Mouse (Mus musculus): Measurements from ENCODE around the gene Vtcn1.

The Vtcn1 gene

DNA sequence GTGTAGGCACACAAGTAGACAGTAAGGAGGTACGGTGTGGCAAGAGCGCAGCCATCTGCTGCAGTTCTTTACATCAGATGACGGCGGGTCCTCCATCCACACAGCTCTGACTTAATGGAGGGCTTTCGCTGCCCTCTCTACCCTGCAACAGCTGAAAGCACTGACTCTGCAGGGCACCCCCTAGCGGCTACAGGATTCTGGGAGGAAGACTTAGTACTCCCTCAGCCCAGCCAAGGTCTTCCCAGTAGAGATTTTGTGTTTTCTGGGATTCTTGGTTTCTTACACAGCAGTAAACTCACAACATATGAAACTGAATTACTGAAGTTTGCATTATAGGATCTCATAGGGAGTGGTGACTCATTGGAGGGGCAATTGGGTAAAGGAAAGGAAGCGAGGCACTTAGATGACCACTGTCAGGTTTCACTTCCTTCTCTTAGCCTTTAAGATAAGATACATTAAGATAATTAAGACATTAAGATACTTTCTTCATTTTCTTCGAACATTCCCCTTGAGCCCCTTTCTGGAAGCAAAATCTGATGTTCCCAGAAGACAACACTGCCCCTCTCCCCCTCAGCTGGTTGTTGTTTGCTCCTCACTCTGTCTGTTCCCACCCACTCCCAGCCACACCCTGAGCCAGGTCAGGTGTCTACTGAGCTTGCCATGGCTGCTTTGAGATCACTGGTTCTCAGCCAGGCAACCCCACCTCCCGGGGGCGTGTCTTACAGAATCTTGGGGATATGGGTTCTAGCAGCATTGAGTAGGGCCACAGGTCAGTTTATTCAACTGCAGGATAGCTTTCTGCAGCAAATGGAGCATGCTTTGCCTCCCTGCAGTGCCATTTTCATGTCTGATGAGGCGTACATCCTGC lies 107.1 kb downstream of the Vtcn1 start:
- Histone ChIP-seq H3K4me1 (replicated peaks; ENCODE audit: low read depth, low read length) (peaks cover 52% of the 10 kb centered on the region), H3K4me3 (replicated peaks; ENCODE audit: low read length) (peak overlapping the region; percentile 58), H3K36me3 (ENCODE audit: insufficient read depth, low read length) (peaks cover 54% of the 10 kb centered on the region), H3K27me3 (ENCODE audit: insufficient read depth, low read length) (no peaks in the 10 kb centered on the region), H3K9me3 (ENCODE audit: low read length) (no peaks in the 10 kb centered on the region)
- peak; percentile 74 for TF ChIP-seq CTCF (conservative IDR thresholded peaks at IDR 0.05; ENCODE audit: low read length)
- no peak for TF ChIP-seq NANOG (IDR thresholded peaks at IDR 0.05; ENCODE audit: borderline replicate concordance, low read length)
- no peak for TF ChIP-seq POU5F1 (IDR thresholded peaks at IDR 0.05; ENCODE audit: borderline replicate concordance, low read length)

DNA sequence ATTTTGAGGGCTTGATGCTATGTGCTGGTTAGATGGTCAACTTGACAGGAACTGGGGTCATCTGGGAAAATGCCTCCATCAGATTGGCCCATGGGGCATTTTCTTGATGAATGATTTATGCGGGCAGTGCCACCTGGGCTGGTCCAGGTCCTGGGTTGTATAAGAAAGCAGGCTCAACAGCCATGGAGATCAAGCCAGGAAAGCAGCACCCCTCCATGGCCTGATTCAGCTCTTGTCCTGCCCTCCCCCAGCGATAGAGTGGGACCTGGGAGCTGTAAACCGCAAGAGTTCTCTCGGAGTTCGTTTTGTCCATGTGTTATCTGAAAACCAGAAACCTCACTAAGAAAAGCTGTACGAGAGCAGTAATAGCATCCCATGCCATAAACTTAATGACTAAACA lies 110.3 kb downstream of the Vtcn1 start:
- no peaks in the 10 kb centered on the region for H3K9me3 ChIP-seq (ENCODE audit: low read length)
- no peaks in the 10 kb centered on the region for H3K27me3 ChIP-seq (ENCODE audit: insufficient read depth, low read length)
- peaks cover 46% of the 10 kb centered on the region for H3K4me1 ChIP-seq (replicated peaks; ENCODE audit: low read depth, low read length)
- no peak overlapping the region for H3K4me3 ChIP-seq (replicated peaks; ENCODE audit: low read length)
- no peak for TF ChIP-seq POU5F1 (IDR thresholded peaks at IDR 0.05; ENCODE audit: borderline replicate concordance, low read length)
- no peak for TF ChIP-seq NANOG (IDR thresholded peaks at IDR 0.05; ENCODE audit: borderline replicate concordance, low read length)
- TF ChIP-seq CTCF (conservative IDR thresholded peaks at IDR 0.05; ENCODE audit: low read length): no peak
- peaks cover 60% of the 10 kb centered on the region for H3K36me3 ChIP-seq (ENCODE audit: insufficient read depth, low read length)

DNA sequence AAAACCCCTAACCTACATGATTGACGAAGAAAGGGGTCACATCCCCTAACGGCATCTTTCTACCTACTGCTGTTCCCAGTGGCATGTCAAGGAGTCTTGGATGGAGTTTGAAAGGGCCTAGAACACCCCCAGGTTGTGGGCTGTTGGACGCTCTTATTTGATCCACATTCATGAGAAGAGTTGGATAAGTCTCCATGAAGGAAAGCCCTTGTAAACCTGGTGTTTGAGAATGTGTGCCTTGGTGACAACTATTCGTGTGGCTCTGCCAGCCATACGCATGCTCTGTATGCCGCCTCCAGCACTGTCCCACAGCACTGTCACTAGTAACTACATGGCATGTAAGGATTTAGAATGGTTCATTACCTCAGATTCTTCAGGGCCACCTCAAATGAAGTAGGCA lies 110.9 kb downstream of the Vtcn1 start:
- H3K4me1 ChIP-seq (replicated peaks; ENCODE audit: low read depth, low read length): peaks cover 39% of the 10 kb centered on the region
- no peaks in the 10 kb centered on the region for H3K9me3 ChIP-seq (ENCODE audit: low read length)
- H3K4me3 ChIP-seq (replicated peaks; ENCODE audit: low read length): no peak overlapping the region
- H3K27me3 ChIP-seq (ENCODE audit: insufficient read depth, low read length): no peaks in the 10 kb centered on the region
- TF ChIP-seq CTCF (conservative IDR thresholded peaks at IDR 0.05; ENCODE audit: low read length) (no peak), POU5F1 (IDR thresholded peaks at IDR 0.05; ENCODE audit: borderline replicate concordance, low read length) (no peak), NANOG (IDR thresholded peaks at IDR 0.05; ENCODE audit: borderline replicate concordance, low read length) (no peak)
- peaks cover 67% of the 10 kb centered on the region for H3K36me3 ChIP-seq (ENCODE audit: insufficient read depth, low read length)

DNA sequence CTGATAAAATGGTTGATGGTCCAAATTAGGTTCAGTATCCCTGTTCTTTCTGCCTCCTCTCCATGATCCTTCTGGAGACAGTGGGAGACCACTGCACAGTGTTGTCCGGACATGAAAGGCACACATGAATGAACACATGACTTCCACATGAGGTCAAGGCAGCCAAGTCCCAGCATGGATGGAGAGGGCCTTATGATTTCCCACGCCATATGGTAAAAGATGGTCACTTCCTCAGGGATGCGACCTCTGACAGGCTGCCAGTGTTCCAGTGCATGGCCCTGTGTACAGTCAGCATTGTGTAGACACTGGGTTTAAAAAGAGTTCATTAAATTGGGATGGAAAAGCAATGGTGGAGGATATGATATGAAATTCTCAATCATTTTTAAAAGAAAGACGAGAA lies 113.0 kb downstream of the Vtcn1 start:
- H3K36me3 ChIP-seq (ENCODE audit: insufficient read depth, low read length): peaks cover 86% of the 10 kb centered on the region
- no peaks in the 10 kb centered on the region for H3K27me3 ChIP-seq (ENCODE audit: insufficient read depth, low read length)
- H3K4me1 ChIP-seq (replicated peaks; ENCODE audit: low read depth, low read length): peaks cover 23% of the 10 kb centered on the region
- no peak overlapping the region for H3K4me3 ChIP-seq (replicated peaks; ENCODE audit: low read length)
- no peaks in the 10 kb centered on the region for H3K9me3 ChIP-seq (ENCODE audit: low read length)
- TF ChIP-seq POU5F1 (IDR thresholded peaks at IDR 0.05; ENCODE audit: borderline replicate concordance, low read length) (no peak), CTCF (conservative IDR thresholded peaks at IDR 0.05; ENCODE audit: low read length) (no peak), NANOG (IDR thresholded peaks at IDR 0.05; ENCODE audit: borderline replicate concordance, low read length) (no peak)

DNA sequence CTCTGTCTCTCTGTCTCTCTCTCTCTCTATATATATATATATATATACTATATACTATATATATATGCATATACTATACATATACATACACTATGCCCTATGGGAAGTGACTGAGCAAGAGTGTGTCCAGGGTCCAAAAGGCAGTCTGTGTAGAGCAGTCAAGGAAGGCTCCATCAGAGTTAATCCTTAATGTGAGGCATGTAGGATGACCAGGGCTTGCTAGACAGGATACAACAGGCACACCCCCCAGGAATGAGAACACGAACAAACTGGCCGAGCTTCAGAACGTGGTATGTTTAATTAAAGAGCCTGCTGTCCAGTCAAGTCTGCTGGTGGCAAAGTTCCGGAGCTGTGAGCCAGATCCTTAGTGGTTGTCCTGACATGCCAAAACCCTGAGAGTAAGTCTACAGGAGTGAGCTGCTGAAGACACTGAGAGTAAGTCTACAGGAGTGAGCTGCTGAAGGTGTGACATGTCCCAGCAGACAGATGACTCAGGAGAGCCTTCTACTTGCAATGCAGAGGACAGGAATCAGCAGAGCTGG lies 115.3 kb downstream of the Vtcn1 start:
- H3K27me3 ChIP-seq (ENCODE audit: insufficient read depth, low read length): no peaks in the 10 kb centered on the region
- no peak for TF ChIP-seq POU5F1 (IDR thresholded peaks at IDR 0.05; ENCODE audit: borderline replicate concordance, low read length)
- TF ChIP-seq CTCF (conservative IDR thresholded peaks at IDR 0.05; ENCODE audit: low read length): no peak
- TF ChIP-seq NANOG (IDR thresholded peaks at IDR 0.05; ENCODE audit: borderline replicate concordance, low read length): no peak
- H3K4me3 ChIP-seq (replicated peaks; ENCODE audit: low read length): no peak overlapping the region
- H3K4me1 ChIP-seq (replicated peaks; ENCODE audit: low read depth, low read length): 0 out of 2 replicates have a peak, but pooled peaks cover 4% of the 10 kb centered on the region
- H3K9me3 ChIP-seq (ENCODE audit: low read length): no peaks in the 10 kb centered on the region
- H3K36me3 ChIP-seq (ENCODE audit: insufficient read depth, low read length): peaks cover 98% of the 10 kb centered on the region

Data from E14TG2a.4 (cell line).